Mouse (Mus musculus) embryonic stem cell, embryonic (primary cell): ENCODE data around the gene Mfap1b.
"Not testable (repeated sequence)": the region's sequence is repeated elsewhere in the genome, so short reads cannot be mapped to it uniquely, and the experiment has no call there.

Experiments
- CTCF ChIA-PET, 4 experiments: fragments of 300-600 bp in 2 of 4; fragments of 350-600 bp in 2 of 4; sonication (Branson Sonifier 250); formaldehyde crosslinking; loops; one replicate each; lab custom pipeline; 2022; ENCODE audit warnings: inconsistent platforms in 2 of 4; lab: Charles Lee
- POLR2A ChIA-PET, 4 experiments: fragments of 300-600 bp in 2 of 4; fragments of 350-600 bp in 2 of 4; sonication (Branson Sonifier 250); formaldehyde crosslinking; loops; one replicate each; lab custom pipeline; 2022; ENCODE audit warnings: antibody characterized with exemption in 4 of 4, inconsistent platforms in 1 of 4; lab: Charles Lee

The Mfap1b gene

GRCm38 (mm10) chr2:121473301-121474179 lies at the start of gene Mfap1b:
Gene Mfap1b (minus strand): TSS chr2:121474067.
- CTCF ChIA-PET = interaction anchor here in 2 of 4 experiments (0.6 to 1.3 kb wide), 4 partner anchors 10 to 47 kb away, joined by 3 to 7 read pairs (median 4); partner anchors contain the start of gene Serf2 (in 1 of the 2)
- POLR2A ChIA-PET = interaction anchor here (0.6 to 2.4 kb wide), 45 partner anchors 9 to 812 kb away, joined by 3 to 29 read pairs (median 4); partner anchors contain the start of genes Serf2 (in 4 of the 4), Catsper2 (in 3 of the 4), Pdia3 (in 3 of the 4) and Serinc4 (in 3 of the 4)

DNA sequence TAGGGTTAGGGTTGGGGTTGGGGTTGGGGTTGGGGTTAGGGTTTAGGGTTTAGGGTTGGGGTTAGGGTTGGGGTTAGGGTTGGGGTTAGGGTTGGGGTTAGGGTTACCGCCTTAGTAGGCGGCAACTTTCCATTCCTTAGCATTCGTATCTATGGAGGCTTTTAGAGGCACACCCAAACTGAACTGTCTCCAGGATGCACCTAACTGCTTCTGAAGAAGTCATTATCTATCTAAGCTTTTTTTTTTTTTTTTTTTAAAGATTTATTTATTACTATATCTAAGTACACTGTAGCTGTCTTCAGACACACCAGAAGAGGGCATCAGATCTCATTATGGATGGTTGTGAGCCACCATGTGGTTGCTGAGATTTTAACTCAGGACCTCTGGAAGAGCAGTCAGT lies 49.0 kb upstream of the Mfap1b start:
- ChIA-PET CTCF (interaction anchor here in 2 of 4 experiments (0.6 to 1.3 kb wide), 2 partner anchors 11 to 88 kb away, joined by 3 to 4 read pairs; no protein-coding TSS in a partner anchor), POLR2A (interaction anchor here (0.6 to 5.6 kb wide), 17 partner anchors 9 to 434 kb away, joined by 3 to 81 read pairs (median 4); partner anchors contain the start of genes Catsper2 (in 1 of the 4), Hypk (in 1 of the 4), Mfap1a (in 1 of the 4) and Pdia3 (in 1 of the 4))

- POLR2A ChIA-PET = interaction anchor here in 3 of 4 experiments (0.5 to 5.6 kb wide), 23 partner anchors 8 to 524 kb away, joined by 3 to 81 read pairs (median 5); partner anchors contain the start of genes Serf2 (in 2 of the 3), Catsper2 (in 1 of the 3), Mfap1a (in 1 of the 3) and Pdia3 (in 1 of the 3)
- CTCF ChIA-PET = interaction anchor here in 1 of 4 experiments (1.0 to 1.3 kb wide), 4 partner anchors 9 to 87 kb away, joined by 3 to 6 read pairs (median 3); no protein-coding TSS in a partner anchor
Observed at GRCm38 (mm10) chr2:121522006-121522405, 48.1 kb upstream of the Mfap1b start.

DNA sequence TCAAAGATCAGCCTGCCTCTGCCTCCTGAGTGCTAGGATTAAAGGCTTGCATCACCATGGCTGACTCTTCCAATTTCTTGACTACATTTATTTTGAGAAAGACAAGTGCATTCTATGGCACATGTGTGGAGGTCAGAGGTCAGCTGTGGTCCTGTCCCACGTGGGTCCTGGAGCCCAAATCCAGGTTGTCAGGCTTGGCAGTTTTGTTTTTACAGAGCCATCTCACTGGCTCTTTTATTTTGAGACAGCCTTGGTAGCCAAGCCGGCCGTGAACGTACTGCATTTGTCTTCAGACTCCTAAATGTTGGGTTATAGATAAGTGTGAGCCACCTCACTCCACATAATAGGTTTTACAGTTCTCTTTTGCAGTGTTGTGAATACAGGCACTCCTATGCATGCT lies 44.8 kb upstream of the Mfap1b start:
- POLR2A ChIA-PET = interaction anchor here in 3 of 4 experiments (0.6 to 1.6 kb wide), 10 partner anchors 10 to 1176 kb away, joined by 3 to 18 read pairs (median 3); partner anchors contain the start of genes Mfap1a (in 1 of the 3), Mfap1b (in 1 of the 3) and Wdr76 (in 1 of the 3)
- CTCF ChIA-PET = interaction anchor here in 1 of 4 experiments (1.1 kb wide), 1 partner anchor 42 kb away, joined by 10 read pairs; no protein-coding TSS in a partner anchor

- POLR2A ChIA-PET = interaction anchor here in 3 of 4 experiments (0.7 to 1.6 kb wide), 7 partner anchors 9 to 1176 kb away, joined by 3 to 13 read pairs (median 3); partner anchors contain the start of genes Mfap1a (in 1 of the 3), Mfap1b (in 1 of the 3) and Wdr76 (in 1 of the 3)
- CTCF ChIA-PET = interaction anchor here in 1 of 4 experiments (0.6 kb wide), 1 partner anchor 22 kb away, joined by 3 read pairs; no protein-coding TSS in a partner anchor
Observed at GRCm38 (mm10) chr2:121518106-121518505, 44.2 kb upstream of the Mfap1b start.

- POLR2A ChIA-PET = interaction anchor here in 3 of 4 experiments (0.6 to 6.4 kb wide), 16 partner anchors 8 to 342 kb away, joined by 3 to 81 read pairs (median 4); partner anchors contain the start of genes Serf2 (in 3 of the 3), Catsper2 (in 1 of the 3) and Pdia3 (in 1 of the 3)
Observed at GRCm38 (mm10) chr2:121514211-121514610, 40.3 kb upstream of the Mfap1b start.

GRCm38 (mm10) chr2:121512991-121513765 lies 39.3 kb upstream of the Mfap1b start:
- CTCF ChIA-PET = interaction anchor here in 1 of 4 experiments (0.9 kb wide), 1 partner anchor 9 kb away, joined by 3 read pairs; no protein-coding TSS in a partner anchor
- POLR2A ChIA-PET = interaction anchor here (0.6 to 6.4 kb wide), 29 partner anchors 9 to 1425 kb away, joined by 3 to 81 read pairs (median 4); partner anchors contain the start of genes Serf2 (in 2 of the 4), Catsper2 (in 1 of the 4), Ctdspl2 (in 1 of the 4) and Lcmt2 (in 1 of the 4)

More at GRCm38 (mm10) chr2:121514211-121514610, 40.3 kb upstream of the Mfap1b start:
- CTCF ChIA-PET = no interaction called here

DNA sequence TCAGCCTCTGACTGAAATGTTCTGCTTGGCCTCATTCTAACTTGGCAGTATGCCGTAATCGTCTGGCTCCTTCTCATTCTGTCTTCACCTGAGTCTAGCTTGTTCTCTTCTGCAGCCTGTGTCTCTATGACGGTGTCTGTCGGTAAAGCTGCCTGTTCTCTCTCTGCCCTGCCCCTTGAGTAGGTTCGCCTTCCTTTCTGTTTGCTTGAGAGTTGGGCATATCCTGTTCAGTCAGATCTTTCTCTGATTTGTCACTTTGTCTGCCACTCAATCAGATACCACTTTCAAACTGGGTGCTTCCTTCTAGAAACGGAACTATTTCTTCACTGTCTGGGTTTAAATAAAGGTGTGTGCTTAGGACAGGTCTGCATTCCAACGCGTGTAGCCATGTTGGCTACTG lies 37.5 kb upstream of the Mfap1b start:
- POLR2A ChIA-PET = interaction anchor here in 3 of 4 experiments (0.7 to 6.4 kb wide), 12 partner anchors 8 to 997 kb away, joined by 3 to 81 read pairs (median 4); partner anchors contain the start of genes Catsper2 (in 1 of the 3), Mfap1b (in 1 of the 3), Pdia3 (in 1 of the 3) and Serf2 (in 1 of the 3)
- CTCF ChIA-PET = interaction anchor here in 1 of 4 experiments (0.6 kb wide), 2 partner anchors 12 to 559 kb away, joined by 4 read pairs; no protein-coding TSS in a partner anchor

- ChIA-PET CTCF (interaction anchor here in 3 of 4 experiments (0.7 to 1.1 kb wide), 4 partner anchors 12 to 307 kb away, joined by 3 to 6 read pairs (median 4); no protein-coding TSS in a partner anchor), POLR2A (interaction anchor here in 3 of 4 experiments (0.5 to 6.4 kb wide), 44 partner anchors 8 to 609 kb away, joined by 3 to 81 read pairs (median 4); partner anchors contain the start of genes Serf2 (in 3 of the 3), Catsper2 (in 2 of the 3), Pdia3 (in 2 of the 3) and Casc4 (in 1 of the 3))
Observed at GRCm38 (mm10) chr2:121509584-121509983, 35.7 kb upstream of the Mfap1b start.

DNA sequence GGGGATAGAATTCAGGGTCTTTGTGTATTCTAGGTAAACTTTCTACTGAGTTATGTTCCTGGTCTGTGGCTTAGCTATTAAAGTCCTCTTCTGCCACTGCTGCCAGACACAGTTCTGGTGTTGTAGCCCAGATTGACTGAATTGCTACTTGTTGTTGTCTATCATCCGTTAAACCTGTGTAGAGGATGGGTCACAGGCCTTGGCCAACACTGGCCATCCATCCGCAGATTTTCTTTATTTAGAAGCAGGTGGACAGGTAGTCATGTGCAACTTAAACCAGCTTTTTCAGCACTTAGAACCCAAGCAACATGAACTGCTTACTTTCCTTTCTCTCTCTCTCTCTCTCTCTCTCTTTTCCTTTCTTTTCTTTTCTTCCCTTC lies 34.1 kb upstream of the Mfap1b start:
- CTCF ChIA-PET = interaction anchor here in 1 of 4 experiments (1.2 kb wide), 1 partner anchor 25 kb away, joined by 3 read pairs; no protein-coding TSS in a partner anchor
- POLR2A ChIA-PET = interaction anchor here in 3 of 4 experiments (0.6 to 5.9 kb wide), 11 partner anchors 15 to 92 kb away, joined by 3 to 64 read pairs (median 3); partner anchors contain the start of genes Serf2 (in 2 of the 3) and Mfap1b (in 1 of the 3)

GRCm38 (mm10) chr2:121507173-121507950 lies 33.5 kb upstream of the Mfap1b start:
- CTCF ChIA-PET = interaction anchor here in 1 of 4 experiments (1.2 kb wide), 1 partner anchor 26 kb away, joined by 3 read pairs; no protein-coding TSS in a partner anchor
- POLR2A ChIA-PET = interaction anchor here in 3 of 4 experiments (0.6 to 5.9 kb wide), 13 partner anchors 11 to 1629 kb away, joined by 3 to 64 read pairs (median 4); partner anchors contain the start of genes Serf2 (in 2 of the 3) and Mfap1b (in 1 of the 3)

GRCm38 (mm10) chr2:121505942-121506882 lies 32.3 kb upstream of the Mfap1b start, which contains the start of the genes Mfap1a and Wdr76:
Gene Mfap1a (minus strand): TSS chr2:121506665.
Gene Wdr76 (plus strand): TSS chr2:121506723.
- POLR2A ChIA-PET = interaction anchor here in 3 of 4 experiments (0.6 to 5.9 kb wide), 10 partner anchors 12 to 92 kb away, joined by 3 to 64 read pairs (median 4); partner anchors contain the start of genes Mfap1b (in 2 of the 3), Catsper2 (in 1 of the 3), Pdia3 (in 1 of the 3) and Serf2 (in 1 of the 3)
- CTCF ChIA-PET = interaction anchor here in 1 of 4 experiments (0.5 kb wide), 1 partner anchor 58 kb away, joined by 3 read pairs; the partner anchor contains the start of gene Serf2

GRCm38 (mm10) chr2:121501550-121501949 lies 27.7 kb upstream of the Mfap1b start:
- POLR2A ChIA-PET, CTCF ChIA-PET: not testable (repeated sequence)

DNA sequence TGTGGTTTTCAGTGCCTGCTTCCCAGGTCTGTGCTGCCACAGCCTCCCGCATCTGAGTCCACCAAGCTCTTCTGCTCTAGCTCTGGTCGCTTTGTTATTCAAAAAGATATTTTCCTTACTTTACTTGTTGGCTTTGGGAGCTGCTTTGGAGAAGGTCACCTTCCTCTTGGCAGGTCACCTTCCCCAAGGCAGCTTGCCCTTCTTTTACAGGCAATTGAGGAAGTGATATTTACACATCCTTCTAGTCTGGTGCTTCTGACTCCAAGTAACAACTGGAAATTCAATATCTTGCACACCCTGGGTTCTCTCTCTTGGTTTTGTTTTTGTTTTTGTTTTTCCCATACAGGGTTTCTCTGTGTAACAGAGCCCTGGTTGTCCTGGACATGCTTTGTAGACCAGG lies 10.5 kb upstream of the Mfap1b start:
- POLR2A ChIA-PET = interaction anchor here in 3 of 4 experiments (0.6 to 2.5 kb wide), 9 partner anchors 10 to 71 kb away, joined by 3 to 9 read pairs (median 4); partner anchors contain the start of genes Mfap1b (in 2 of the 3), Serf2 (in 2 of the 3), Catsper2 (in 1 of the 3) and Pdia3 (in 1 of the 3)
- CTCF ChIA-PET = not testable (repeated sequence)
